Mouse (Mus musculus): ENCODE measurements around the gene H2-DMb1. TPM values are rescaled to one million over a fixed set of nuclear protein-coding genes. Genes with fewer than 3 reads are reported as not detected.

H2-DMb1 gene
- polyA plus RNA-seq, 2 experiments, result 2.7 to 4.2 TPM

- DNase-seq (ENCODE audit: low spot score), result no peak
- WGBS, result 0% methylated on average over 5 of the region's 5 CpGs
- no peak for TF ChIP-seq POLR2A (IDR thresholded peaks at IDR 0.05; ENCODE audit: borderline replicate concordance, extremely low read depth, insufficient read depth, insufficient read length)
- H3K27ac ChIP-seq (replicated peaks; ENCODE audit: low read depth, low read length), result no peak overlapping the region
- H3K27me3 ChIP-seq (ENCODE audit: control insufficient read depth, insufficient read depth, low read length), result no peaks in the 10 kb centered on the region
- H3K36me3 ChIP-seq (ENCODE audit: control insufficient read depth, insufficient read depth, low read length), result peaks cover 65% of the 10 kb centered on the region
- H3K9ac ChIP-seq (ENCODE audit: low read depth, low read length, severe bottlenecking), result peak overlapping the region; percentile 97
- peak overlapping the region; percentile 97 for H3K4me2 ChIP-seq (replicated peaks; ENCODE audit: low read depth, low read length, severe bottlenecking)
- H3K4me1 ChIP-seq (ENCODE audit: control insufficient read depth, insufficient read depth, low read length), result peaks cover 19% of the 10 kb centered on the region
- H3K9me3 ChIP-seq (ENCODE audit: control insufficient read depth, low read length), result no peaks in the 10 kb centered on the region
- peak overlapping the region; percentile 100 for H3K4me3 ChIP-seq (replicated peaks; ENCODE audit: low read length)
- ATAC-seq (ENCODE audit: low FRiP score, low read depth), result no peak
Observed at GRCm38 (mm10) chr17:34117421-34118112, 35.3 kb upstream of the H2-DMb1 start.

- DNase-seq (ENCODE audit: low spot score), result no peak
- Histone ChIP-seq H3K9ac (ENCODE audit: low read depth, low read length, severe bottlenecking) (peak overlapping the region; percentile 97), H3K4me2 (replicated peaks; ENCODE audit: low read depth, low read length, severe bottlenecking) (peak overlapping the region; percentile 97), H3K27ac (replicated peaks; ENCODE audit: low read depth, low read length) (peak overlapping the region; percentile 78), H3K4me3 (replicated peaks; ENCODE audit: low read length) (peak overlapping the region; percentile 100), H3K4me1 (ENCODE audit: control insufficient read depth, insufficient read depth, low read length) (peaks cover 19% of the 10 kb centered on the region), H3K27me3 (ENCODE audit: control insufficient read depth, insufficient read depth, low read length) (no peaks in the 10 kb centered on the region), H3K36me3 (ENCODE audit: control insufficient read depth, insufficient read depth, low read length) (peaks cover 57% of the 10 kb centered on the region), H3K9me3 (ENCODE audit: control insufficient read depth, low read length) (no peaks in the 10 kb centered on the region)
- ATAC-seq (ENCODE audit: low FRiP score, low read depth), result no peak
- under 1% methylated on average over 56 of the region's 67 CpGs for WGBS
- TF ChIP-seq POLR2A (IDR thresholded peaks at IDR 0.05; ENCODE audit: borderline replicate concordance, extremely low read depth, insufficient read depth, insufficient read length), result no peak
Observed at GRCm38 (mm10) chr17:34118113-34118872, 34.6 kb upstream of the H2-DMb1 start.

DNA sequence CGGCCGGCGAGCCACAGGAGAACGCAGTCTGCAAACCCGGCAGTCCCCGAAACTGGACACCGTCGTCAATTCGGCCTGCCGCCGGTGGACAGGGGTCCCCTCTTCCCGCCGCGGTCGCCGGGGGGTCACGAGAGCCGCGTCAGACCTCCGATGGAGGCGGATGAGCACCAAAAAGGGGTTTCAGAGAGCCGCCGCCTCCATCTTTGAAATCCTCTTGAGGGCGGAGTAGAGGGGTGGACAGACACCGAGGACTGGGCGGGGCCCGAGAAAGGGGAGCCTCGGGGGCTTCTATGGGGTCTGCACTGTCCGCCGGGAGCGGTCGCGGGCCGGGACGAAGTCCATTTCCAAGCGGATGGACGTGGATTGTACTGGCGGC is 34.0 kb upstream of the H2-DMb1 start:
- Histone ChIP-seq H3K4me2 (replicated peaks; ENCODE audit: low read depth, low read length, severe bottlenecking) (peak overlapping the region; percentile 97), H3K9ac (ENCODE audit: low read depth, low read length, severe bottlenecking) (peak overlapping the region; percentile 97), H3K27me3 (ENCODE audit: control insufficient read depth, insufficient read depth, low read length) (no peaks in the 10 kb centered on the region), H3K27ac (replicated peaks; ENCODE audit: low read depth, low read length) (peak overlapping the region; percentile 78), H3K4me1 (ENCODE audit: control insufficient read depth, insufficient read depth, low read length) (peaks cover 21% of the 10 kb centered on the region), H3K4me3 (replicated peaks; ENCODE audit: low read length) (peak overlapping the region; percentile 100), H3K36me3 (ENCODE audit: control insufficient read depth, insufficient read depth, low read length) (peaks cover 52% of the 10 kb centered on the region), H3K9me3 (ENCODE audit: control insufficient read depth, low read length) (no peaks in the 10 kb centered on the region)
- WGBS, result under 1% methylated on average over 28 of the region's 38 CpGs
- DNase-seq (ENCODE audit: low spot score) (no peak), ATAC-seq (ENCODE audit: low FRiP score, low read depth) (peak; percentile 14)
- no peak for TF ChIP-seq POLR2A (IDR thresholded peaks at IDR 0.05; ENCODE audit: borderline replicate concordance, extremely low read depth, insufficient read depth, insufficient read length)

- peaks cover 23% of the 10 kb centered on the region for H3K4me1 ChIP-seq (ENCODE audit: control insufficient read depth, insufficient read depth, low read length)
- H3K27ac ChIP-seq (replicated peaks; ENCODE audit: low read depth, low read length), result peak within 1 kb of the TSS; percentile 100
- H3K4me2 ChIP-seq (replicated peaks; ENCODE audit: low read depth, low read length, severe bottlenecking), result peak within 1 kb of the TSS; percentile 97
- DNase-seq (ENCODE audit: low spot score), result peak; percentile 99
- peaks cover 45% of the 10 kb centered on the region for H3K36me3 ChIP-seq (ENCODE audit: control insufficient read depth, insufficient read depth, low read length)
- peak; percentile 77 for ATAC-seq (ENCODE audit: low FRiP score, low read depth)
- peak within 1 kb of the TSS; percentile 97 for H3K9ac ChIP-seq (ENCODE audit: low read depth, low read length, severe bottlenecking)
- peak within 1 kb of the TSS; percentile 100 for H3K4me3 ChIP-seq (replicated peaks; ENCODE audit: low read length)
- H3K27me3 ChIP-seq (ENCODE audit: control insufficient read depth, insufficient read depth, low read length), result no peaks in the 10 kb centered on the region
- H3K9me3 ChIP-seq (ENCODE audit: control insufficient read depth, low read length), result no peaks in the 10 kb centered on the region
- under 1% methylated on average over 73 of the region's 96 CpGs for WGBS
- TF ChIP-seq POLR2A (IDR thresholded peaks at IDR 0.05; ENCODE audit: borderline replicate concordance, extremely low read depth, insufficient read depth, insufficient read length), result peak; percentile 100
Observed at GRCm38 (mm10) chr17:34119249-34120179, 33.4 kb upstream of the H2-DMb1 start, which contains the start of gene H2-DMa. Gene H2-DMa, plus strand, starts transcription at chr17:34119541.

All from limb, embryonic 14.5 days (tissue).